Mouse (Mus musculus): ENCODE data around the gene Ncstn.

- TF ChIP-seq POLR2A (IDR thresholded peaks at IDR 0.05; ENCODE audit: low read depth, low read length) (no peak), CTCF (IDR thresholded peaks at IDR 0.05; ENCODE audit: extremely low read depth, insufficient read depth, insufficient read length, insufficient replicate concordance) (no peak)
Measured at GRCm38 (mm10) chr1:172093522-172093921, 10.9 kb upstream of the Ncstn start.

Data from spleen, adult 2 months (tissue).